ENCODE assay signal across 11 mouse cellular contexts in the genomic region with DNA sequence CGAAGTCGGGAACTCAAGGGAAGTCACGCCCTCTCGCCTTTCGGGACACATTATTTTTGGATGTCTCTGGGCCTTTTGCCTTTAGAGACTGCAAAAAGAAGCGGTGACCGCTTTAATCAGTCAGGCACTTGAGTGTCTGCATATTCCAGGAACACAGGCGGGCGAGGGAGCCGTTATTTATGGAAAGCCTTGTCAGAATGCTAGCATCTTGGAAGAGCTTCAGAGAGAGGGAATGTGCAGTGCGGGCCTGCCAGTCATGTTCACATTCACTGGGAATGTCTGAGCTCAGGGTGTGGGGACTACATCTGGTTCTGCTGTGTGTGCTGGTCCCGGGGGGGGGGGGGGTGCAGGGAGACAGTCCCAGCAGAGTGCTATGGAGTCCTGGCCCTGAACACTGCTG. TPM values are rescaled to one million over a fixed set of nuclear protein-coding genes. Genes with fewer than 3 reads are reported as not detected.
DNase-seq lines count a peak whose midpoint lies in the region; ATAC-seq and TF ChIP-seq lines count a peak whose summit lies in the region.
"Had no signal": no experiment of that assay in that cellular context is flagged by ENCODE, and none has a peak within 500 bp of the region (broad histone marks: within the 10 kb centered on the region; RNA-seq: fewer than 3 reads in every experiment).

No protein-coding gene starts in this region.

- no peaks in the 10 kb centered on the region for H3K9me3 ChIP-seq in E14TG2a.4 (ENCODE audit: low read length)
- H3K9me3 ChIP-seq in limb, embryonic 15.5 days, result no peaks in the 10 kb centered on the region
- no peaks in the 10 kb centered on the region for H3K9me3 ChIP-seq in midbrain, embryonic 14.5 days (ENCODE audit: control insufficient read depth, low read length)

- H3K4me3 ChIP-seq in E14TG2a.4 (replicated peaks; ENCODE audit: low read length), result peak overlapping the region; percentile 55
- no peak overlapping the region for H3K4me3 ChIP-seq in heart, adult 2 months
- H3K4me3 ChIP-seq in limb, embryonic 15.5 days, result no peak overlapping the region
- H3K4me3 ChIP-seq in midbrain, embryonic 14.5 days (replicated peaks; ENCODE audit: low read depth, low read length), result no peak overlapping the region
- H3K4me3 ChIP-seq: megakaryocyte, embryonic 14.5 days had no signal

- H3K79me2 ChIP-seq in heart, adult 2 months (replicated peaks; ENCODE audit: control insufficient read depth, insufficient read depth, low read length), result no peaks in the 10 kb centered on the region

- H3K36me3 ChIP-seq in E14TG2a.4 (ENCODE audit: insufficient read depth, low read length), result no peaks in the 10 kb centered on the region
- H3K36me3 ChIP-seq in heart, adult 2 months (ENCODE audit: control insufficient read depth, insufficient read depth, low read length), result no peaks in the 10 kb centered on the region
- H3K36me3 ChIP-seq in limb, embryonic 15.5 days, result no peaks in the 10 kb centered on the region
- no peaks in the 10 kb centered on the region for H3K36me3 ChIP-seq in midbrain, embryonic 14.5 days (ENCODE audit: control insufficient read depth, insufficient read depth, low read length)

- TF ChIP-seq CTCF in E14TG2a.4 (conservative IDR thresholded peaks at IDR 0.05; ENCODE audit: low read length), result no peak
- no peak for TF ChIP-seq CTCF in heart, adult 2 months (IDR thresholded peaks at IDR 0.05)

- 44% methylated on average over 12 of the region's 12 CpGs for WGBS in heart, adult 2 months
- WGBS in limb, embryonic 15.5 days, result 67% methylated on average over 12 of the region's 12 CpGs
- WGBS in midbrain, embryonic 14.5 days, result 90% methylated on average over 12 of the region's 12 CpGs

- ATAC-seq in limb, embryonic 15.5 days (ENCODE audit: insufficient number of reproducible peaks, low FRiP score, low TSS enrichment, low read depth), result no peak; the same call in 1 of the 2 replicates
- no peak for ATAC-seq in midbrain, embryonic 14.5 days (ENCODE audit: low FRiP score, low TSS enrichment)
- ATAC-seq in megakaryocyte progenitor cell, adult 5-6 weeks (replicated peaks; ENCODE audit: poor library complexity), result no peak

- H3K27me3 ChIP-seq in E14TG2a.4 (ENCODE audit: insufficient read depth, low read length), result no peaks in the 10 kb centered on the region
- no peaks in the 10 kb centered on the region for H3K27me3 ChIP-seq in heart, adult 2 months (ENCODE audit: control insufficient read depth, insufficient read depth, low read length)
- H3K27me3 ChIP-seq in limb, embryonic 15.5 days, result 0 out of 2 replicates have a peak, but pooled peaks cover 7% of the 10 kb centered on the region
- H3K27me3 ChIP-seq in midbrain, embryonic 14.5 days (ENCODE audit: control insufficient read depth, insufficient read depth, low read length), result no peaks in the 10 kb centered on the region

- peak; percentile 16 for DNase-seq in adrenal gland, adult 2 months
- DNase-seq in adrenal gland, postnatal 4 days (ENCODE audit: low spot score in 2 of 2), result no peak
- DNase-seq in heart, adult 2 months, result peak; percentile 38 to 78
- no peak for DNase-seq in ovary, adult 18-20 months (ENCODE audit: low spot score)
- DNase-seq in midbrain, embryonic 14.5 days, result no peak
- DNase-seq: kidney, postnatal 36 days had no signal

- peak overlapping the region; percentile 78 for H3K27ac ChIP-seq in heart, adult 2 months
- peak overlapping the region; percentile 24 for H3K27ac ChIP-seq in limb, embryonic 15.5 days
- no peak overlapping the region for H3K27ac ChIP-seq in midbrain, embryonic 14.5 days (replicated peaks; ENCODE audit: low read depth, low read length)

- no peak overlapping the region for H3K4me2 ChIP-seq in limb, embryonic 15.5 days
- no peak overlapping the region for H3K4me2 ChIP-seq in midbrain, embryonic 14.5 days (ENCODE audit: low read length)

- TF ChIP-seq EP300 in heart, adult 2 months (IDR thresholded peaks at IDR 0.05; ENCODE audit: insufficient read depth, low read depth, low read length), result peak; percentile 80

- no peak; the same call in 1 of the 2 replicates for TF ChIP-seq POLR2A in heart, adult 2 months (IDR thresholded peaks at IDR 0.05; ENCODE audit: insufficient read depth, low read depth, low read length)

- H3K9ac ChIP-seq in heart, adult 2 months (ENCODE audit: low read depth, low read length), result no peak overlapping the region
- no peak overlapping the region for H3K9ac ChIP-seq in limb, embryonic 15.5 days
- H3K9ac ChIP-seq in midbrain, embryonic 14.5 days (replicated peaks; ENCODE audit: low read length), result no peak overlapping the region

- intact Hi-C loops in heart, adult 2 months (cut with DNase I), result loop anchor here (2.0 to 10.0 kb wide), 2 partner anchors 21 to 251 kb away; partner anchors contain the start of gene Arhgef7

- H3K4me1 ChIP-seq in E14TG2a.4 (replicated peaks; ENCODE audit: low read depth, low read length), result peaks cover 95% of the 10 kb centered on the region
- H3K4me1 ChIP-seq in heart, adult 2 months (ENCODE audit: control insufficient read depth, insufficient read depth, low read length), result peaks cover 4% of the 10 kb centered on the region
- H3K4me1 ChIP-seq in limb, embryonic 15.5 days, result peaks cover 4% of the 10 kb centered on the region; the same call in 1 of the 2 replicates
- H3K4me1 ChIP-seq in midbrain, embryonic 14.5 days (ENCODE audit: control insufficient read depth, insufficient read depth, low read length), result no peaks in the 10 kb centered on the region

RNA-seq across cellular contexts. Expression of gene 1700016D06Rik, which starts 5.0 kb away (rescaled TPM):
- total RNA-seq in adrenal gland, adult 2 months (2021), result not detected
- polyA plus RNA-seq in adrenal gland, adult 2 months (2012; rRNA removed), result not detected in 2 replicates
- total RNA-seq in adrenal gland, postnatal 4 days (2021), result not detected
- total RNA-seq in heart, adult 2 months (2021), result not detected
- polyA plus RNA-seq in heart, adult 2 months (2012; rRNA removed), result not detected in 2 replicates
- polyA plus RNA-seq in limb, embryonic 15.5 days (2015; fragmentation: Nextera tagmentation; extraction: Ambion mirVana), result 0.53 TPM in 1 of 2 replicates, not detected in the other
- polyA plus RNA-seq in midbrain, embryonic 14.5 days (2014; fragmentation: Nextera tagmentation; extraction: Ambion mirVana), result not detected in 2 replicates
- total RNA-seq in megakaryocyte progenitor cell, adult 5-6 weeks (2015), result not detected in 2 replicates
- total RNA-seq in megakaryocyte progenitor cell, adult 5-6 weeks (2017), result not detected in 2 replicates
- polyA plus RNA-seq: spleen, adult 2 months had no signal

RNA-seq across cellular contexts. Expression of gene Arhgef7, which starts 21.7 kb away (rescaled TPM):
- 10 to 100 TPM; 39.3 to 41.8 TPM for total RNA-seq in adrenal gland, adult 2 months (2021)
- polyA plus RNA-seq in adrenal gland, adult 2 months (2012; rRNA removed), result 22.2 and 29.9 TPM in 2 replicates
- 10 to 100 TPM; 72.8 to 74.1 TPM for total RNA-seq in adrenal gland, postnatal 4 days (2021)
- total RNA-seq in heart, adult 2 months (2021), result 100 to 1,000 TPM; 114 to 117 TPM
- 59.7 and 68.7 TPM in 2 replicates for polyA plus RNA-seq in heart, adult 2 months (2012; rRNA removed)
- 50.1 and 55.5 TPM in 2 replicates for polyA plus RNA-seq in limb, embryonic 15.5 days (2015; fragmentation: Nextera tagmentation; extraction: Ambion mirVana)
- polyA plus RNA-seq in midbrain, embryonic 14.5 days (2014; fragmentation: Nextera tagmentation; extraction: Ambion mirVana), result 78.3 and 84.0 TPM in 2 replicates
- total RNA-seq in megakaryocyte progenitor cell, adult 5-6 weeks (2015), result 26.4 and 32.3 TPM in 2 replicates
- 20.4 and 36.0 TPM in 2 replicates for total RNA-seq in megakaryocyte progenitor cell, adult 5-6 weeks (2017)

Comparison
In these comparisons a context has a peak if more than half of its experiments do, and no peak if none do; other contexts are left out.
1. DNase-seq: peak in adrenal gland, adult 2 months (single experiment) and heart, adult 2 months (2 of 2); none in adrenal gland, postnatal 4 days (0 of 2), ovary, adult 18-20 months (single experiment) and midbrain, embryonic 14.5 days (single experiment).